19 mouse cellular contexts compared by ENCODE assay signal in the genomic region with DNA sequence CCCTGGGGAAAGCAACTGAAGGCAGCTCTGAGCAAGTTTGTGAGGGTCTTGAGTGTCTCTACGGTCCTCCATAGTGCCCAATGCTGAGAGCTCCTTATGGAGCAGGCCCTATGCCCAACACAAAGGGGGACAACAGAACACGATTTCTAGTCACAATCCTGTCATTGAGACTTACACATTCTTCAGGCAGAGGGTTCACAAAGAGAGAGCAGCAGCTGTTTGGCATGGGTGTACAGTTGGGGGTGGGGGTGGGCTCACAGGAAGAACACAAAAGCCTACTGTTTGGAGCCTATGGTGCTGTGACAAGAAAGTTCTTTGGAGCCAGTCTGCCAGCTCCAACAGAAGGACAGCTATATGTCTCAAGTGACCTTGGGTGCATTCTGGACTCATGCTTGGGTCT. TPM values are rescaled to one million over a fixed set of nuclear protein-coding genes. Genes with fewer than 3 reads are reported as not detected.
DNase-seq lines count a peak whose midpoint lies in the region; ATAC-seq and TF ChIP-seq lines count a peak whose summit lies in the region.
"Had no signal": no experiment of that assay in that cellular context is flagged by ENCODE, and none has a peak within 500 bp of the region (broad histone marks: within the 10 kb centered on the region; RNA-seq: fewer than 3 reads in every experiment).

No protein-coding gene starts in this region.

- H3K4me1 ChIP-seq in embryonic facial prominence, embryonic 13.5 days: 0 out of 2 replicates have a peak, but pooled peaks cover 4% of the 10 kb centered on the region
- peaks cover 6% of the 10 kb centered on the region for H3K4me1 ChIP-seq in hindbrain, embryonic 15.5 days (replicated peaks)
- no peaks in the 10 kb centered on the region for H3K4me1 ChIP-seq in midbrain, embryonic 16.5 days (ENCODE audit: control insufficient read depth, insufficient read depth, low read length)
- no peaks in the 10 kb centered on the region for H3K4me1 ChIP-seq in heart, adult 2 months (ENCODE audit: control insufficient read depth, insufficient read depth, low read length)
- H3K4me1 ChIP-seq: embryonic facial prominence, embryonic 15.5 days had no signal

- H3K9ac ChIP-seq in embryonic facial prominence, embryonic 13.5 days: no peak overlapping the region
- H3K9ac ChIP-seq in hindbrain, embryonic 15.5 days: no peak overlapping the region
- H3K9ac ChIP-seq in midbrain, embryonic 16.5 days (ENCODE audit: low read depth, low read length): no peak overlapping the region
- no peak overlapping the region for H3K9ac ChIP-seq in heart, adult 2 months (ENCODE audit: low read depth, low read length)
- H3K9ac ChIP-seq: embryonic facial prominence, embryonic 15.5 days had no signal

- H3K79me2 ChIP-seq in heart, adult 2 months (replicated peaks; ENCODE audit: control insufficient read depth, insufficient read depth, low read length): no peaks in the 10 kb centered on the region

- H3K27me3 ChIP-seq in embryonic facial prominence, embryonic 13.5 days: no peaks in the 10 kb centered on the region
- no peaks in the 10 kb centered on the region for H3K27me3 ChIP-seq in hindbrain, embryonic 15.5 days
- no peaks in the 10 kb centered on the region for H3K27me3 ChIP-seq in midbrain, embryonic 16.5 days (ENCODE audit: control insufficient read depth, insufficient read depth, low read depth, low read length)
- no peaks in the 10 kb centered on the region for H3K27me3 ChIP-seq in heart, adult 2 months (ENCODE audit: control insufficient read depth, insufficient read depth, low read length)
- H3K27me3 ChIP-seq: embryonic facial prominence, embryonic 15.5 days had no signal

- no peak for DNase-seq in layer of hippocampus, adult 2 months (ENCODE audit: low spot score in 2 of 2)
- DNase-seq in layer of hippocampus, adult 9-10 months (ENCODE audit: low spot score): no peak
- no peak for DNase-seq in heart, adult 2 months
- no peak for DNase-seq in yolk sac, embryonic 10.5 days (ENCODE audit: low spot score)
- DNase-seq: cerebellum, adult 9-11 months; kidney, adult 8-10 months; lung, adult 18-20 months; thymus, postnatal 14 days had no signal

- H3K27ac ChIP-seq in layer of hippocampus, adult 2 months: peak overlapping the region; percentile 65
- H3K27ac ChIP-seq in embryonic facial prominence, embryonic 13.5 days: 0 out of 2 replicates have a peak overlapping the region, but pooled peaks have one; percentile 53
- H3K27ac ChIP-seq in hindbrain, embryonic 15.5 days (replicated peaks): peak overlapping the region; percentile 72
- peak overlapping the region; percentile 35; the same call in 1 of the 2 replicates for H3K27ac ChIP-seq in midbrain, embryonic 16.5 days (ENCODE audit: low read length)
- no peak overlapping the region for H3K27ac ChIP-seq in heart, adult 2 months

- H3K9me3 ChIP-seq in embryonic facial prominence, embryonic 13.5 days: no peaks in the 10 kb centered on the region
- no peaks in the 10 kb centered on the region for H3K9me3 ChIP-seq in hindbrain, embryonic 15.5 days
- H3K9me3 ChIP-seq in midbrain, embryonic 16.5 days (replicated peaks; ENCODE audit: control insufficient read depth, low read length, poor library complexity, severe bottlenecking): no peaks in the 10 kb centered on the region
- H3K9me3 ChIP-seq: embryonic facial prominence, embryonic 15.5 days; G1E had no signal

- ATAC-seq in embryonic facial prominence, embryonic 13.5 days (ENCODE audit: insufficient number of reproducible peaks, insufficient read depth, low FRiP score, low TSS enrichment, low read depth): no peak
- ATAC-seq in hindbrain, embryonic 15.5 days (ENCODE audit: low FRiP score, low read depth): peak; percentile 69
- ATAC-seq in midbrain, embryonic 16.5 days: peak; percentile 54
- ATAC-seq in erythroblast, adult 5-6 weeks (replicated peaks; ENCODE audit: low FRiP score, poor library complexity, severe bottlenecking): no peak
- ATAC-seq: activated CD4-positive, CD25-positive, alpha-beta regulatory T cell, adult 4 months had no signal

- no peak for TF ChIP-seq EP300 in heart, adult 2 months (IDR thresholded peaks at IDR 0.05; ENCODE audit: insufficient read depth, low read depth, low read length)

- peaks cover 98% of the 10 kb centered on the region for H3K36me3 ChIP-seq in embryonic facial prominence, embryonic 13.5 days
- H3K36me3 ChIP-seq in hindbrain, embryonic 15.5 days: peaks cover 88% of the 10 kb centered on the region
- H3K36me3 ChIP-seq in midbrain, embryonic 16.5 days (ENCODE audit: control insufficient read depth, insufficient read depth, low read length): peaks cover 73% of the 10 kb centered on the region
- no peaks in the 10 kb centered on the region for H3K36me3 ChIP-seq in heart, adult 2 months (ENCODE audit: control insufficient read depth, insufficient read depth, low read length)

- TF ChIP-seq POLR2A in heart, adult 2 months (IDR thresholded peaks at IDR 0.05; ENCODE audit: insufficient read depth, low read depth, low read length): no peak

- intact Hi-C loops in heart, adult 2 months (cut with DNase I): no loop called here

- no peak for TF ChIP-seq CTCF in layer of hippocampus, adult 2 months (conservative IDR thresholded peaks at IDR 0.05)
- TF ChIP-seq CTCF in heart, adult 2 months (IDR thresholded peaks at IDR 0.05): no peak

- H3K4me3 ChIP-seq in layer of hippocampus, adult 2 months: no peak overlapping the region
- no peak overlapping the region for H3K4me3 ChIP-seq in embryonic facial prominence, embryonic 13.5 days
- no peak overlapping the region for H3K4me3 ChIP-seq in hindbrain, embryonic 15.5 days
- H3K4me3 ChIP-seq in midbrain, embryonic 16.5 days (ENCODE audit: low read depth, low read length): no peak overlapping the region
- no peak overlapping the region for H3K4me3 ChIP-seq in heart, adult 2 months
- H3K4me3 ChIP-seq: embryonic facial prominence, embryonic 15.5 days had no signal

- no peak overlapping the region for H3K4me2 ChIP-seq in embryonic facial prominence, embryonic 13.5 days
- H3K4me2 ChIP-seq in hindbrain, embryonic 15.5 days: no peak overlapping the region
- H3K4me2 ChIP-seq in midbrain, embryonic 16.5 days (ENCODE audit: low read length): no peak overlapping the region
- H3K4me2 ChIP-seq: embryonic facial prominence, embryonic 15.5 days had no signal

- WGBS in embryonic facial prominence, embryonic 13.5 days: 45% methylated on average over 2 of the region's 2 CpGs
- WGBS in hindbrain, embryonic 15.5 days: 38% methylated on average over 2 of the region's 2 CpGs
- 27% methylated on average over 2 of the region's 2 CpGs for WGBS in midbrain, embryonic 16.5 days
- 69% methylated on average over 2 of the region's 2 CpGs for WGBS in heart, adult 2 months

RNA-seq across cellular contexts. Expression of a gene that starts 17.9 kb away (rescaled TPM):
- not detected for total RNA-seq in layer of hippocampus, adult 2 months (2021)
- 0.25 and 10.7 TPM in 2 replicates for polyA plus RNA-seq in embryonic facial prominence, embryonic 13.5 days (2015; fragmentation: Nextera tagmentation; extraction: Ambion mirVana)
- polyA plus RNA-seq in hindbrain, embryonic 15.5 days (2015; fragmentation: Nextera tagmentation; extraction: Ambion mirVana): 1.6 and 1.7 TPM in 2 replicates
- 2.4 and 3.3 TPM in 2 replicates for polyA plus RNA-seq in midbrain, embryonic 16.5 days (2015; fragmentation: Nextera tagmentation; extraction: Ambion mirVana)
- 1,000 to 10,000 TPM; 1,237 to 1,820 TPM for total RNA-seq in heart, adult 2 months (2021)
- 4,085 and 4,474 TPM in 2 replicates for polyA plus RNA-seq in heart, adult 2 months (2012; rRNA removed)
- not detected in 2 replicates for total RNA-seq in erythroblast, adult 5-6 weeks (2015; ENCODE audit: low replicate concordance)
- total RNA-seq in erythroblast, adult 5-6 weeks (2017; ENCODE audit: low replicate concordance): not detected in 2 replicates
- total RNA-seq: G1E; layer of hippocampus, adult 18-20 months; megakaryocyte progenitor cell, adult 5-6 weeks had no signal
- polyA plus RNA-seq: activated CD4-positive, CD25-positive, alpha-beta regulatory T cell, adult 4 months; C2C12; G1E had no signal

RNA-seq across cellular contexts. Expression of a gene that starts 20.2 kb away (rescaled TPM):
- total RNA-seq in layer of hippocampus, adult 2 months (2021): 10 to 100 TPM; 77.0 to 77.6 TPM
- 8.7 and 8.8 TPM in 2 replicates for polyA plus RNA-seq in embryonic facial prominence, embryonic 13.5 days (2015; fragmentation: Nextera tagmentation; extraction: Ambion mirVana)
- polyA plus RNA-seq in hindbrain, embryonic 15.5 days (2015; fragmentation: Nextera tagmentation; extraction: Ambion mirVana): 31.3 and 32.8 TPM in 2 replicates
- polyA plus RNA-seq in midbrain, embryonic 16.5 days (2015; fragmentation: Nextera tagmentation; extraction: Ambion mirVana): 36.5 and 36.9 TPM in 2 replicates
- total RNA-seq in heart, adult 2 months (2021): 1 to 10 TPM; 7.5 to 8.1 TPM
- 8.9 and 9.0 TPM in 2 replicates for polyA plus RNA-seq in heart, adult 2 months (2012; rRNA removed)
- 0.63 and 2.1 TPM in 2 replicates for total RNA-seq in erythroblast, adult 5-6 weeks (2015; ENCODE audit: low replicate concordance)
- total RNA-seq in erythroblast, adult 5-6 weeks (2017; ENCODE audit: low replicate concordance): 2.0 and 3.1 TPM in 2 replicates

RNA-seq across cellular contexts. Expression of a gene that starts 20.5 kb away (rescaled TPM):
- total RNA-seq in layer of hippocampus, adult 2 months (2021): 10 to 100 TPM; 33.5 to 37.2 TPM
- 20.8 and 22.4 TPM in 2 replicates for polyA plus RNA-seq in embryonic facial prominence, embryonic 13.5 days (2015; fragmentation: Nextera tagmentation; extraction: Ambion mirVana)
- 18.0 and 22.1 TPM in 2 replicates for polyA plus RNA-seq in hindbrain, embryonic 15.5 days (2015; fragmentation: Nextera tagmentation; extraction: Ambion mirVana)
- polyA plus RNA-seq in midbrain, embryonic 16.5 days (2015; fragmentation: Nextera tagmentation; extraction: Ambion mirVana): 21.5 and 22.2 TPM in 2 replicates
- 10 to 100 TPM in 1 of 2 experiments, 1 to 10 TPM in 1; 8.2 to 11.0 TPM for total RNA-seq in heart, adult 2 months (2021)
- 15.7 and 17.3 TPM in 2 replicates for polyA plus RNA-seq in heart, adult 2 months (2012; rRNA removed)
- 1.0 and 5.4 TPM in 2 replicates for total RNA-seq in erythroblast, adult 5-6 weeks (2015; ENCODE audit: low replicate concordance)
- 4.9 and 7.7 TPM in 2 replicates for total RNA-seq in erythroblast, adult 5-6 weeks (2017; ENCODE audit: low replicate concordance)

RNA-seq across cellular contexts. Expression of a gene that starts 32.8 kb away (rescaled TPM):
- not detected for total RNA-seq in layer of hippocampus, adult 2 months (2021)
- polyA plus RNA-seq in embryonic facial prominence, embryonic 13.5 days (2015; fragmentation: Nextera tagmentation; extraction: Ambion mirVana): 0.28 and 0.95 TPM in 2 replicates
- 0.19 and 0.35 TPM in 2 replicates for polyA plus RNA-seq in hindbrain, embryonic 15.5 days (2015; fragmentation: Nextera tagmentation; extraction: Ambion mirVana)
- polyA plus RNA-seq in midbrain, embryonic 16.5 days (2015; fragmentation: Nextera tagmentation; extraction: Ambion mirVana): not detected in 2 replicates
- total RNA-seq in heart, adult 2 months (2021): 100 to 1,000 TPM; 117 to 262 TPM
- 204 and 212 TPM in 2 replicates for polyA plus RNA-seq in heart, adult 2 months (2012; rRNA removed)
- not detected in 2 replicates for total RNA-seq in erythroblast, adult 5-6 weeks (2015; ENCODE audit: low replicate concordance)
- total RNA-seq in erythroblast, adult 5-6 weeks (2017; ENCODE audit: low replicate concordance): not detected in 2 replicates
- total RNA-seq: G1E; layer of hippocampus, adult 18-20 months; left cerebral cortex, postnatal 10 days; megakaryocyte progenitor cell, adult 5-6 weeks had no signal
- polyA plus RNA-seq: activated CD4-positive, CD25-positive, alpha-beta regulatory T cell, adult 4 months; G1E had no signal

Comparison
In these comparisons a context has a peak if more than half of its experiments do, and no peak if none do; other contexts are left out.
1. ATAC-seq: peak in hindbrain, embryonic 15.5 days (single experiment) and midbrain, embryonic 16.5 days (single experiment); none in embryonic facial prominence, embryonic 13.5 days (single experiment) and erythroblast, adult 5-6 weeks (single experiment).
2. RNA of a gene that starts 17.9 kb away (polyA plus RNA-seq): 4,085 to 4,474 TPM in heart, adult 2 months; 2.4 to 3.3 TPM in midbrain, embryonic 16.5 days, 1.6 to 1.7 TPM in hindbrain, embryonic 15.5 days and 0.25 to 10.7 TPM in embryonic facial prominence, embryonic 13.5 days; every median in the first group is over 100 times any median in the second.